Comparison of ENCODE assay signal across 7 mouse cellular contexts in genomic region chr7:4812303-4813104, GRCm38 (mm10). TPM values are rescaled to one million over a fixed set of nuclear protein-coding genes. Genes with fewer than 3 reads are reported as not detected.
DNase-seq lines count a peak whose midpoint lies in the region; ATAC-seq lines count a peak whose summit lies in the region.

TSS of gene Ube2s (minus strand) at chr7:4812590.

- H3K27me3 ChIP-seq in embryonic facial prominence, embryonic 12.5 days: no peaks in the 10 kb centered on the region
- no peaks in the 10 kb centered on the region for H3K27me3 ChIP-seq in limb, embryonic 11.5 days (ENCODE audit: control insufficient read depth, insufficient read depth, low read length)
- no peaks in the 10 kb centered on the region for H3K27me3 ChIP-seq in midbrain, embryonic 14.5 days (ENCODE audit: control insufficient read depth, insufficient read depth, low read length)

- no peaks in the 10 kb centered on the region for H3K9me3 ChIP-seq in embryonic facial prominence, embryonic 12.5 days
- H3K9me3 ChIP-seq in limb, embryonic 11.5 days (ENCODE audit: control insufficient read depth, low read length): no peaks in the 10 kb centered on the region
- H3K9me3 ChIP-seq in midbrain, embryonic 14.5 days (ENCODE audit: control insufficient read depth, low read length): no peaks in the 10 kb centered on the region

- H3K9ac ChIP-seq in embryonic facial prominence, embryonic 12.5 days: peak within 1 kb of the TSS; percentile 99
- peak within 1 kb of the TSS; percentile 96 for H3K9ac ChIP-seq in limb, embryonic 11.5 days (ENCODE audit: low read length)
- peak within 1 kb of the TSS; percentile 90 for H3K9ac ChIP-seq in midbrain, embryonic 14.5 days (replicated peaks; ENCODE audit: low read length)

- H3K27ac ChIP-seq in embryonic facial prominence, embryonic 12.5 days: peak within 1 kb of the TSS; percentile 94
- peak within 1 kb of the TSS; percentile 88 for H3K27ac ChIP-seq in limb, embryonic 11.5 days (replicated peaks; ENCODE audit: low read depth, low read length)
- H3K27ac ChIP-seq in midbrain, embryonic 14.5 days (replicated peaks; ENCODE audit: low read depth, low read length): peak within 1 kb of the TSS; percentile 98

- under 1% methylated on average over 62 of the region's 62 CpGs for WGBS in embryonic facial prominence, embryonic 12.5 days
- WGBS in limb, embryonic 11.5 days: under 1% methylated on average over 62 of the region's 62 CpGs
- under 1% methylated on average over 62 of the region's 62 CpGs for WGBS in midbrain, embryonic 14.5 days

- peak; percentile 96 for DNase-seq in adrenal gland, postnatal 25 days
- peak; percentile 100 for DNase-seq in heart, adult 11 months
- DNase-seq in kidney, adult 18-20 months: peak; percentile 98
- peak; percentile 99 for DNase-seq in limb, embryonic 11.5 days (ENCODE audit: low spot score)
- peak; percentile 100 for DNase-seq in midbrain, embryonic 14.5 days
- DNase-seq in spleen, adult 18-20 months: peak; percentile 97 to 98

- peak within 1 kb of the TSS; percentile 81 for H3K4me2 ChIP-seq in embryonic facial prominence, embryonic 12.5 days (replicated peaks)
- H3K4me2 ChIP-seq in limb, embryonic 11.5 days (ENCODE audit: low read depth, severe bottlenecking): peak within 1 kb of the TSS; percentile 82
- peak within 1 kb of the TSS; percentile 88 for H3K4me2 ChIP-seq in midbrain, embryonic 14.5 days (ENCODE audit: low read length)

- H3K4me3 ChIP-seq in embryonic facial prominence, embryonic 12.5 days: peak within 1 kb of the TSS; percentile 100
- peak within 1 kb of the TSS; percentile 93 for H3K4me3 ChIP-seq in limb, embryonic 11.5 days (ENCODE audit: low read depth, low read length)
- peak within 1 kb of the TSS; percentile 96 for H3K4me3 ChIP-seq in midbrain, embryonic 14.5 days (replicated peaks; ENCODE audit: low read depth, low read length)

- ATAC-seq in embryonic facial prominence, embryonic 12.5 days (ENCODE audit: insufficient number of reproducible peaks, insufficient read depth, low FRiP score, low TSS enrichment): peak; percentile 99
- peak; percentile 99 for ATAC-seq in limb, embryonic 11.5 days (ENCODE audit: insufficient number of reproducible peaks, low FRiP score, low TSS enrichment, low read depth)
- ATAC-seq in midbrain, embryonic 14.5 days (ENCODE audit: low FRiP score, low TSS enrichment): peak; percentile 99

- H3K4me1 ChIP-seq in embryonic facial prominence, embryonic 12.5 days: peaks cover 26% of the 10 kb centered on the region
- H3K4me1 ChIP-seq in limb, embryonic 11.5 days (ENCODE audit: control insufficient read depth, insufficient read depth, low read length): peaks cover 16% of the 10 kb centered on the region
- H3K4me1 ChIP-seq in midbrain, embryonic 14.5 days (ENCODE audit: control insufficient read depth, insufficient read depth, low read length): peaks cover 18% of the 10 kb centered on the region

- H3K36me3 ChIP-seq in embryonic facial prominence, embryonic 12.5 days: peaks cover 28% of the 10 kb centered on the region
- H3K36me3 ChIP-seq in limb, embryonic 11.5 days (ENCODE audit: control insufficient read depth, insufficient read depth, low read length): peaks cover 14% of the 10 kb centered on the region
- H3K36me3 ChIP-seq in midbrain, embryonic 14.5 days (ENCODE audit: control insufficient read depth, insufficient read depth, low read length): peaks cover 25% of the 10 kb centered on the region

RNA-seq across cellular contexts. Expression of gene Ube2s, which starts in this region (rescaled TPM):
- total RNA-seq in adrenal gland, postnatal 25 days (2021): 114 and 127 TPM in 2 replicates
- polyA plus RNA-seq in embryonic facial prominence, embryonic 12.5 days (2016; fragmentation: Nextera tagmentation; extraction: Ambion mirVana): 422 and 452 TPM in 2 replicates
- 527 and 540 TPM in 2 replicates for polyA plus RNA-seq in limb, embryonic 11.5 days (2014; fragmentation: Nextera tagmentation; extraction: Ambion mirVana)
- 290 and 338 TPM in 2 replicates for polyA plus RNA-seq in midbrain, embryonic 14.5 days (2014; fragmentation: Nextera tagmentation; extraction: Ambion mirVana)

Comparison
In these comparisons a context has a peak if more than half of its experiments do, and no peak if none do; other contexts are left out.
1. Peak in every context shown above with its lines: DNase-seq, ATAC-seq, H3K4me3 ChIP-seq and H3K27ac ChIP-seq.